Mouse (Mus musculus) CH12.LX (cell line): ENCODE results near the gene Maats1. TPM values are rescaled to one million over a fixed set of nuclear protein-coding genes. Genes with fewer than 3 reads are reported as not detected.

Experiments
- DNase-seq: peaks from one replicate; pipeline ENCODE4 v3.0.0-alpha.2; 2013; ENCODE audit errors: extremely low read depth
- H3K27ac ChIP-seq: 2 replicates; pipeline ENCODE4 v1.5.1; 2012; ENCODE audit warnings: low read depth, mild to moderate bottlenecking, control low read depth, moderate library complexity; ENCODE audit not compliant: insufficient read depth
- H3K27me3 ChIP-seq: replicated peaks from 2 replicates; pipeline ENCODE3; 2012; ENCODE audit warnings: inconsistent platforms
- H3K36me3 ChIP-seq, 2 experiments: replicated peaks in 1 of 2; 2 replicates each; pipeline versions ENCODE3 to v1.6.1; 2012; ENCODE audit warnings: inconsistent platforms in 1 of 2, low read length in 1 of 2, mild to moderate bottlenecking in 1 of 2, mixed read lengths in 1 of 2, moderate library complexity in 1 of 2; ENCODE audit not compliant: control insufficient read depth in 1 of 2, insufficient read depth in 1 of 2
- H3K4me1 ChIP-seq, 2 experiments: 2 replicates each; pipeline ENCODE4 v1.6.1; 2012; ENCODE audit warnings: inconsistent platforms in 1 of 2, moderate library complexity in 1 of 2; ENCODE audit not compliant: insufficient read depth in 2 of 2, control insufficient read depth in 1 of 2
- H3K4me2 ChIP-seq: 2 replicates; pipeline ENCODE4 v1.6.1; 2012; ENCODE audit warnings: low read depth, mild to moderate bottlenecking, control low read depth; ENCODE audit not compliant: poor library complexity, insufficient read depth, severe bottlenecking
- H3K4me3 ChIP-seq, 3 experiments: fragments of 150-350 bp in 1 of 3; sonication (generic) in 1 of 3; replicated peaks in 1 of 3; 2 replicates each; pipeline versions ENCODE3 to v1.5.1; 2011 to 2012; ENCODE audit warnings: low read depth in 2 of 3, low read length in 2 of 3, mild to moderate bottlenecking in 2 of 3, moderate library complexity in 2 of 3, control low read depth in 1 of 3, improper control_type of control experiment in 1 of 3, inconsistent platforms in 1 of 3, mixed read lengths in 1 of 3; ENCODE audit not compliant: poor library complexity in 1 of 3
- H3K79me2 ChIP-seq: replicated peaks from 2 replicates; pipeline ENCODE4 v1.6.1; 2012; ENCODE audit warnings: mild to moderate bottlenecking, moderate library complexity; ENCODE audit not compliant: control insufficient read depth, poor library complexity, insufficient read depth, severe bottlenecking; ENCODE audit errors: extremely low read depth
- H3K9ac ChIP-seq: 2 replicates; pipeline ENCODE4 v1.6.1; 2012; ENCODE audit warnings: low read depth, mild to moderate bottlenecking, control low read depth, moderate library complexity; ENCODE audit not compliant: insufficient read depth
- H3K9me3 ChIP-seq: replicated peaks from 2 replicates; pipeline ENCODE3; 2012; ENCODE audit warnings: low read length, inconsistent platforms, mixed read lengths
- BHLHE40 ChIP-seq: IDR thresholded peaks from 2 replicates; pipeline ENCODE4 v1.6.1; 2011; ENCODE audit warnings: mild to moderate bottlenecking, low read depth, low read length, improper control_type of control experiment
- CHD1 ChIP-seq: IDR thresholded peaks from 2 replicates; pipeline ENCODE4 v1.6.1; 2012; ENCODE audit warnings: low read depth, low read length, improper control_type of control experiment, inconsistent platforms
- CHD2 ChIP-seq: IDR thresholded peaks from 2 replicates; pipeline ENCODE4 v1.6.1; 2011; ENCODE audit warnings: low read length, improper control_type of control experiment
- CTCF ChIP-seq, 2 experiments: IDR thresholded peaks in 1 of 2; conservative IDR thresholded peaks in 1 of 2; 2 replicates each; pipeline ENCODE4 v1.5.1; 2011 to 2012; ENCODE audit warnings: low read depth in 2 of 2, low read length in 2 of 2, improper control_type of control experiment in 1 of 2, inconsistent platforms in 1 of 2, mild to moderate bottlenecking in 1 of 2, moderate library complexity in 1 of 2
- ELF1 ChIP-seq: IDR thresholded peaks from 2 replicates; pipeline ENCODE4 v1.6.1; 2014; ENCODE audit warnings: low read depth, mild to moderate bottlenecking, inconsistent platforms, low read length, improper control_type of control experiment
- ETS1 ChIP-seq: conservative IDR thresholded peaks from 2 replicates; pipeline ENCODE4 v1.6.1; 2012; ENCODE audit warnings: low read depth, mild to moderate bottlenecking, inconsistent platforms, low read length, improper control_type of control experiment, moderate library complexity
- MAFK ChIP-seq: IDR thresholded peaks from 2 replicates; pipeline ENCODE4 v1.6.1; 2011; ENCODE audit warnings: low read length, improper control_type of control experiment; ENCODE audit not compliant: insufficient replicate concordance
- MAX ChIP-seq: IDR thresholded peaks from 2 replicates; pipeline ENCODE4 v1.6.1; 2011; ENCODE audit warnings: low read length, improper control_type of control experiment
- PAX5 ChIP-seq: IDR thresholded peaks from 2 replicates; pipeline ENCODE4 v1.6.1; 2012; ENCODE audit warnings: low read length, inconsistent platforms, mixed read lengths
- POLR2AphosphoS2 ChIP-seq: IDR thresholded peaks from 2 replicates; pipeline ENCODE4 v1.6.1; 2011; ENCODE audit warnings: low read depth, low read length, improper control_type of control experiment
- RAD21 ChIP-seq: IDR thresholded peaks from 2 replicates; pipeline ENCODE4 v1.6.1; 2011; ENCODE audit warnings: low read depth, mild to moderate bottlenecking, low read length, improper control_type of control experiment, moderate library complexity
- SMC3 ChIP-seq: IDR thresholded peaks from 2 replicates; pipeline ENCODE4 v1.6.1; 2011; ENCODE audit warnings: low read depth, low read length, improper control_type of control experiment
- dilution Hi-C: fragments of 300-500 bp; cut with MboI; formaldehyde crosslinking; loops from 2 replicates; pipeline ENCODE4 v1.14.3; 2020; ENCODE audit warnings: low sequenced_read_pairs; ENCODE audit not compliant: extremely low pct_unique_long_range_greater_than_20kb, extremely low pct_ligation_motif_present
- in situ Hi-C: fragments of 300-500 bp; cut with MboI; formaldehyde crosslinking; loops from 3 replicates; pipeline ENCODE4 v1.14.3; 2019; ENCODE audit warnings: low sequenced_read_pairs, low pct_ligation_motif_present, low pct_unique_long_range_greater_than_20kb, mixed read lengths
- polyA plus RNA-seq: library from polyadenylated mRNA; unstranded; fragments of >175 nt; gene quantifications from 2 replicates; pipeline ENCODE4 v1.2.1, GENCODE M21; 2012; ENCODE audit warnings: low read depth; ENCODE audit not compliant: insufficient read length
- total RNA-seq, 2 experiments: library from RNA; depleted of rRNA; stranded (reverse); fragments of 300-350 nt in 1 of 2; fragments of >200 nt in 1 of 2; gene quantifications; 2 replicates each; pipeline ENCODE4 v1.2.3; 2012 to 2014

The Maats1 gene
- total and polyA plus RNA-seq, 3 experiments, result 1.9 to 3.9 (median 2.0) TPM

- TF ChIP-seq ETS1 (no peak), POLR2AphosphoS2 (no peak)
- TF ChIP-seq, all 38 proteins: peak for 0
- DNase-seq, result no peak
- Histone ChIP-seq H3K9me3 (no peaks in the 10 kb centered on the region), H3K9ac (no peak overlapping the region), H3K79me2 (no peaks in the 10 kb centered on the region), H3K27ac (no peak overlapping the region), H3K4me2 (no peak overlapping the region), H3K4me1 (0 out of 4 replicates have a peak, but pooled peaks cover 0 to 2% of the 10 kb centered on the region in 2 experiments), H3K27me3 (peaks cover 16% of the 10 kb centered on the region), H3K4me3 (no peak overlapping the region), H3K36me3 (no peaks in the 10 kb centered on the region)
- in situ Hi-C loops, result no loop called here
- dilution Hi-C loops, result no loop called here
Measured at GRCm38 (mm10) chr16:38255927-38256326, 86.0 kb downstream of the Maats1 start.

- peak; percentile 34 for DNase-seq
- H3K9me3 ChIP-seq, result no peaks in the 10 kb centered on the region
- H3K27ac ChIP-seq, result no peak overlapping the region
- H3K9ac ChIP-seq, result no peak overlapping the region
- H3K4me3 ChIP-seq, result no peak overlapping the region
- peaks cover 2% of the 10 kb centered on the region in 2 experiments; a peak in 2 of 4 replicates for H3K4me1 ChIP-seq
- H3K79me2 ChIP-seq, result no peaks in the 10 kb centered on the region
- in situ Hi-C loops, result no loop called here
- H3K27me3 ChIP-seq, result peaks cover 17% of the 10 kb centered on the region
- dilution Hi-C loops, result no loop called here
- H3K4me2 ChIP-seq, result no peak overlapping the region
- peak; percentile 13 for TF ChIP-seq RAD21
- TF ChIP-seq CTCF (conservative IDR thresholded peaks at IDR 0.05 in 1 of 2, IDR thresholded peaks at IDR 0.05 in 1 of 2; ENCODE audit: low read depth in 2 of 2, low read length in 2 of 2), result peak in 1 of 2 experiments; percentile 54; a peak in 2 of 4 replicates
- peak; percentile 46 for TF ChIP-seq SMC3
- TF ChIP-seq CHD2, result no peak
- TF ChIP-seq, all 38 proteins: peak for 3
- no peaks in the 10 kb centered on the region for H3K36me3 ChIP-seq
Measured at GRCm38 (mm10) chr16:38255107-38255506, 86.8 kb downstream of the Maats1 start.

GRCm38 (mm10) chr16:38254001-38254400, 87.9 kb downstream of the Maats1 start:
- H3K4me2 ChIP-seq, result no peak overlapping the region
- no peak overlapping the region for H3K27ac ChIP-seq
- H3K4me3 ChIP-seq, result no peak overlapping the region
- DNase-seq, result no peak
- dilution Hi-C loops (no loop called here), in situ Hi-C loops (no loop called here)
- H3K4me1 ChIP-seq, result peaks cover 0 to 2% of the 10 kb centered on the region in 2 experiments; a peak in 2 of 4 replicates
- TF ChIP-seq PAX5 (no peak), CHD1 (no peak), BHLHE40 (no peak), MAX (no peak), MAFK (no peak), SMC3 (no peak), ELF1 (no peak)
- H3K9me3 ChIP-seq, result no peaks in the 10 kb centered on the region
- no peaks in the 10 kb centered on the region for H3K36me3 ChIP-seq
- H3K79me2 ChIP-seq, result no peaks in the 10 kb centered on the region
- no peak overlapping the region for H3K9ac ChIP-seq
- H3K27me3 ChIP-seq, result peaks cover 17% of the 10 kb centered on the region
